Mouse (Mus musculus) lung, embryonic 14.5 days (tissue): ENCODE results near the gene Bpifc. TPM values are rescaled to one million over a fixed set of nuclear protein-coding genes. Genes with fewer than 3 reads are reported as not detected.

Experiments
- ATAC-seq: fragments of 200-750 bp; cut with Nextera tagmentation; 2 replicates; pipeline ENCODE4 v1.8.0; 2017; ENCODE audit warnings: mild to moderate bottlenecking, moderate TSS enrichment, moderate library complexity; ENCODE audit not compliant: insufficient read depth
- DNase-seq: peaks from one replicate; pipeline ENCODE4 v3.0.0-alpha.2; 2015
- H3K27ac ChIP-seq: fragments of 300-500 bp; sonication (generic); 2 replicates; pipeline ENCODE4 v1.5.1; 2014; ENCODE audit warnings: low read depth, mild to moderate bottlenecking, moderate library complexity
- H3K27me3 ChIP-seq: fragments of 300-500 bp; sonication (generic); 2 replicates; pipeline ENCODE4 v1.6.1; 2014; ENCODE audit warnings: low read length, control low read depth; ENCODE audit not compliant: insufficient read depth
- H3K36me3 ChIP-seq: fragments of 300-500 bp; sonication (generic); 2 replicates; pipeline ENCODE4 v1.6.1; 2014; ENCODE audit warnings: control low read depth; ENCODE audit not compliant: insufficient read depth
- H3K4me1 ChIP-seq: fragments of 300-500 bp; sonication (generic); 2 replicates; pipeline ENCODE4 v1.6.1; 2014; ENCODE audit warnings: antibody characterized with exemption, control low read depth; ENCODE audit not compliant: insufficient read depth
- H3K4me2 ChIP-seq: fragments of 300-500 bp; sonication (generic); 2 replicates; pipeline ENCODE4 v1.6.1; 2014; ENCODE audit warnings: mild to moderate bottlenecking
- H3K4me3 ChIP-seq: fragments of 300-500 bp; sonication (generic); 2 replicates; pipeline ENCODE4 v1.5.1; 2014; ENCODE audit warnings: low read depth, low read length
- H3K9ac ChIP-seq: fragments of 300-500 bp; sonication (generic); 2 replicates; pipeline ENCODE4 v1.6.1; 2014
- H3K9me3 ChIP-seq: fragments of 300-500 bp; sonication (generic); 2 replicates; pipeline ENCODE4 v1.6.1; 2016; ENCODE audit warnings: low read depth, low read length, control low read depth
- CTCF ChIP-seq: IDR thresholded peaks from 2 replicates; pipeline ENCODE4 v1.5.1; 2016; ENCODE audit warnings: antibody characterized with exemption, low read depth
- WGBS: fragments of 180-500 bp; shearing (Covaris S2); extraction: QIAGEN DNeasy Blood & Tissue Kit; methylation state at CpG from one replicate; pipeline ENCODE4 v1.1.7; 2014; 5-methylcytosine and 5-hydroxymethylcytosine counted together
- polyA plus RNA-seq: library from polyadenylated mRNA; unstranded; fragments of >200 nt; fragmentation: Nextera tagmentation; extraction: Ambion mirVana; gene quantifications from 2 replicates; pipeline ENCODE4 v1.2.1, GENCODE M21; 2014

Bpifc gene
- polyA plus RNA-seq, 1 experiment from 2014 or later, result 0.08 TPM

- no peak for TF ChIP-seq CTCF
- H3K4me1 ChIP-seq, result no peaks in the 10 kb centered on the region
- 73% methylated on average over 4 of the region's 4 CpGs for WGBS
- no peak overlapping the region for H3K4me3 ChIP-seq
- ATAC-seq (no peak), DNase-seq (no peak)
- no peak overlapping the region for H3K4me2 ChIP-seq
- no peak overlapping the region for H3K27ac ChIP-seq
- H3K9me3 ChIP-seq, result no peaks in the 10 kb centered on the region
- no peak overlapping the region for H3K9ac ChIP-seq
- no peaks in the 10 kb centered on the region for H3K27me3 ChIP-seq
- H3K36me3 ChIP-seq, result no peaks in the 10 kb centered on the region
These were observed 19.3 kb downstream of the Bpifc start for GRCm38 (mm10) chr10:85992412-85992811.

GRCm38 (mm10) chr10:85989412-85990115 is 22.1 kb downstream of the Bpifc start:
- Histone ChIP-seq H3K4me3 (no peak overlapping the region), H3K27ac (no peak overlapping the region), H3K4me1 (no peaks in the 10 kb centered on the region), H3K4me2 (no peak overlapping the region), H3K36me3 (no peaks in the 10 kb centered on the region), H3K9ac (no peak overlapping the region), H3K27me3 (no peaks in the 10 kb centered on the region), H3K9me3 (no peaks in the 10 kb centered on the region)
- TF ChIP-seq CTCF, result no peak
- ATAC-seq, result no peak
- no peak for DNase-seq
- WGBS, result 70% methylated on average over 6 of the region's 6 CpGs

- H3K9me3 ChIP-seq, result no peaks in the 10 kb centered on the region
- H3K9ac ChIP-seq, result no peak overlapping the region
- WGBS, result 64% methylated on average over 4 of the region's 4 CpGs
- no peaks in the 10 kb centered on the region for H3K4me1 ChIP-seq
- no peak overlapping the region for H3K27ac ChIP-seq
- ATAC-seq (0 out of 2 replicates have a peak, but pooled peaks have one; percentile 31), DNase-seq (peak; percentile 33)
- H3K4me3 ChIP-seq, result no peak overlapping the region
- H3K4me2 ChIP-seq, result no peak overlapping the region
- no peak for TF ChIP-seq CTCF
- no peaks in the 10 kb centered on the region for H3K27me3 ChIP-seq
- no peaks in the 10 kb centered on the region for H3K36me3 ChIP-seq
These were observed 38.8 kb downstream of the Bpifc start for GRCm38 (mm10) chr10:85972915-85973314.

- Histone ChIP-seq H3K36me3 (no peaks in the 10 kb centered on the region), H3K4me2 (no peak overlapping the region), H3K4me1 (no peaks in the 10 kb centered on the region), H3K27me3 (no peaks in the 10 kb centered on the region), H3K9me3 (no peaks in the 10 kb centered on the region), H3K9ac (no peak overlapping the region), H3K27ac (no peak overlapping the region), H3K4me3 (no peak overlapping the region)
- 85% methylated on average over 9 of the region's 9 CpGs for WGBS
- no peak for TF ChIP-seq CTCF
- DNase-seq (no peak), ATAC-seq (no peak)
These were observed 39.9 kb downstream of the Bpifc start for GRCm38 (mm10) chr10:85971826-85972225.

- Histone ChIP-seq H3K9ac (no peak overlapping the region), H3K4me3 (no peak overlapping the region), H3K36me3 (no peaks in the 10 kb centered on the region), H3K9me3 (no peaks in the 10 kb centered on the region), H3K27ac (no peak overlapping the region), H3K4me2 (no peak overlapping the region), H3K27me3 (no peaks in the 10 kb centered on the region), H3K4me1 (no peaks in the 10 kb centered on the region)
- ATAC-seq (no peak), DNase-seq (no peak)
- 45% methylated on average over 8 of the region's 8 CpGs for WGBS
- TF ChIP-seq CTCF, result no peak
These were observed 41.6 kb downstream of the Bpifc start for GRCm38 (mm10) chr10:85969894-85970620.

GRCm38 (mm10) chr10:85968731-85969130 is 43.0 kb downstream of the Bpifc start:
- H3K27me3 ChIP-seq, result no peaks in the 10 kb centered on the region
- 37% methylated on average over 2 of the region's 2 CpGs for WGBS
- H3K27ac ChIP-seq, result no peak overlapping the region
- H3K4me3 ChIP-seq, result no peak overlapping the region
- H3K4me1 ChIP-seq, result no peaks in the 10 kb centered on the region
- TF ChIP-seq CTCF, result no peak
- H3K4me2 ChIP-seq, result no peak overlapping the region
- no peak for DNase-seq
- no peaks in the 10 kb centered on the region for H3K9me3 ChIP-seq
- no peak overlapping the region for H3K9ac ChIP-seq
- ATAC-seq, result no peak
- no peaks in the 10 kb centered on the region for H3K36me3 ChIP-seq

- 12% methylated on average over 7 of the region's 7 CpGs for WGBS
- Histone ChIP-seq H3K4me3 (no peak overlapping the region), H3K9ac (no peak overlapping the region), H3K27ac (no peak overlapping the region), H3K27me3 (no peaks in the 10 kb centered on the region), H3K4me1 (no peaks in the 10 kb centered on the region), H3K36me3 (no peaks in the 10 kb centered on the region), H3K9me3 (no peaks in the 10 kb centered on the region), H3K4me2 (no peak overlapping the region)
- DNase-seq (peak; percentile 91), ATAC-seq (peak; percentile 77; the same call in 1 of the 2 replicates)
- TF ChIP-seq CTCF, result peak; percentile 89
These were observed 43.5 kb downstream of the Bpifc start for GRCm38 (mm10) chr10:85968157-85968634.
